Mouse (Mus musculus) liver, embryonic 14.5 days (tissue): ENCODE measurements around the gene Ess2.

Experiments used
- CTCF ChIP-seq: IDR thresholded peaks from 2 replicates; pipeline ENCODE4 v1.5.1; 2016; ENCODE audit warnings: antibody characterized with exemption, low read depth, control low read depth
- EP300 ChIP-seq: IDR thresholded peaks from 2 replicates; pipeline ENCODE4 v1.6.1; 2016; ENCODE audit warnings: antibody characterized with exemption, low read depth

GRCm38 (mm10) chr16:17950068-17950467 lies 38.9 kb upstream of the Ess2 start:
- TF ChIP-seq CTCF, result no peak
- TF ChIP-seq EP300, result no peak
